Mouse (Mus musculus) C2C12 (cell line): Measurements from ENCODE around the gene Nupr1. TPM values are rescaled to one million over a fixed set of nuclear protein-coding genes. Genes with fewer than 3 reads are reported as not detected.

ENCODE experiments used
- H3K27me3 ChIP-seq: one replicate; pipeline ENCODE4 v1.6.1; 2011; ENCODE audit not compliant: control insufficient read depth, insufficient read depth, insufficient read length
- H3K36me3 ChIP-seq: one replicate; pipeline ENCODE4 v1.6.1; 2011; ENCODE audit not compliant: control insufficient read depth, insufficient read depth
- H3K4me3 ChIP-seq: one replicate; pipeline ENCODE4 v1.5.1; 2011; ENCODE audit warnings: mild to moderate bottlenecking, control low read depth; ENCODE audit not compliant: poor library complexity, insufficient read depth, severe bottlenecking
- H3K79me2 ChIP-seq: one replicate; pipeline ENCODE4 v1.6.1; 2011; ENCODE audit not compliant: control insufficient read depth, insufficient read depth
- H3K79me3 ChIP-seq: one replicate; pipeline ENCODE4 v1.6.1; 2011; ENCODE audit warnings: low read depth, control low read depth
- H3ac ChIP-seq: one replicate; pipeline ENCODE3; 2011; ENCODE audit warnings: low read depth; ENCODE audit not compliant: control insufficient read depth, insufficient read length
- CEBPB ChIP-seq: IDR thresholded peaks from one replicate; pipeline ENCODE4 v1.6.1; 2011; ENCODE audit warnings: low read depth, mild to moderate bottlenecking, control low read depth, moderate library complexity
- CTCF ChIP-seq: IDR thresholded peaks from one replicate; pipeline ENCODE4 v1.5.1; 2011; ENCODE audit not compliant: control insufficient read depth, insufficient read depth, insufficient read length
- FOSL1 ChIP-seq: IDR thresholded peaks from one replicate; pipeline ENCODE4 v1.8.0; 2011; ENCODE audit warnings: mild to moderate bottlenecking, low read length; ENCODE audit not compliant: poor library complexity, insufficient read depth, severe bottlenecking
- MAX ChIP-seq: IDR thresholded peaks from one replicate; pipeline ENCODE4 v1.6.1; 2011; ENCODE audit warnings: mild to moderate bottlenecking, control low read depth
- MYOD1 ChIP-seq: IDR thresholded peaks from one replicate; pipeline ENCODE4 v1.6.1; 2011; ENCODE audit warnings: low read depth; ENCODE audit not compliant: control insufficient read depth, insufficient read length
- MYOG ChIP-seq: IDR thresholded peaks from one replicate; pipeline ENCODE4 v1.6.1; 2011; ENCODE audit not compliant: control insufficient read depth, insufficient read length; ENCODE audit errors: extremely low read depth
- USF1 ChIP-seq: IDR thresholded peaks from one replicate; pipeline ENCODE4 v1.6.1; 2011; ENCODE audit warnings: low read depth, mild to moderate bottlenecking, control low read depth, moderate library complexity
- polyA plus RNA-seq: library from polyadenylated mRNA; unstranded; fragments of >200 nt; fragmentation: generic; extraction: Trizol; gene quantifications from one replicate; pipeline ENCODE4 v1.2.1, GENCODE M21; 2012; ENCODE audit warnings: missing spikeins

Nupr1 gene
- polyA plus RNA-seq, 1 experiment = 49.9 TPM

- no peaks in the 10 kb centered on the region for H3K27me3 ChIP-seq
- H3K79me3 ChIP-seq = no peaks in the 10 kb centered on the region
- H3K4me3 ChIP-seq = no peak overlapping the region
- no peaks in the 10 kb centered on the region for H3K79me2 ChIP-seq
- peaks cover 13% of the 10 kb centered on the region for H3K36me3 ChIP-seq
- no peak overlapping the region for H3ac ChIP-seq
- TF ChIP-seq FOSL1 (no peak), MAX (no peak), USF1 (no peak), MYOD1 (no peak), MYOG (no peak), CTCF (no peak), CEBPB (no peak)
These were observed 33.0 kb upstream of the Nupr1 start for GRCm38 (mm10) chr7:126663646-126664045.

GRCm38 (mm10) chr7:126659771-126660170 is 29.1 kb upstream of the Nupr1 start:
- TF ChIP-seq MAX (no peak), MYOD1 (no peak), MYOG (no peak), FOSL1 (no peak)
- H3K79me2 ChIP-seq = no peaks in the 10 kb centered on the region
- peaks cover 11% of the 10 kb centered on the region for H3K36me3 ChIP-seq
- no peaks in the 10 kb centered on the region for H3K79me3 ChIP-seq
- H3K4me3 ChIP-seq = no peak overlapping the region
- H3K27me3 ChIP-seq = no peaks in the 10 kb centered on the region
- no peak overlapping the region for H3ac ChIP-seq

GRCm38 (mm10) chr7:126657522-126657921 is 26.9 kb upstream of the Nupr1 start:
- H3K27me3 ChIP-seq = no peaks in the 10 kb centered on the region
- peaks cover 2% of the 10 kb centered on the region for H3K79me2 ChIP-seq
- H3K36me3 ChIP-seq = peaks cover 5% of the 10 kb centered on the region
- no peak overlapping the region for H3ac ChIP-seq
- TF ChIP-seq FOSL1 = no peak
- no peak for TF ChIP-seq CEBPB
- no peak for TF ChIP-seq USF1
- no peak for TF ChIP-seq MAX
- TF ChIP-seq MYOG = no peak
- no peak for TF ChIP-seq MYOD1
- TF ChIP-seq CTCF = no peak
- peaks cover 5% of the 10 kb centered on the region for H3K79me3 ChIP-seq
- no peak overlapping the region for H3K4me3 ChIP-seq

GRCm38 (mm10) chr7:126655695-126656094 is 25.0 kb upstream of the Nupr1 start:
- no peak overlapping the region for H3K4me3 ChIP-seq
- no peak overlapping the region for H3ac ChIP-seq
- TF ChIP-seq FOSL1 (no peak), CTCF (no peak), MYOD1 (no peak), MAX (no peak), CEBPB (no peak), MYOG (no peak), USF1 (no peak)
- H3K79me2 ChIP-seq = peaks cover 19% of the 10 kb centered on the region
- H3K36me3 ChIP-seq = peaks cover 5% of the 10 kb centered on the region
- H3K79me3 ChIP-seq = peaks cover 15% of the 10 kb centered on the region
- H3K27me3 ChIP-seq = no peaks in the 10 kb centered on the region

GRCm38 (mm10) chr7:126653991-126654390 is 23.3 kb upstream of the Nupr1 start:
- H3K27me3 ChIP-seq = no peaks in the 10 kb centered on the region
- H3K79me3 ChIP-seq = peaks cover 22% of the 10 kb centered on the region
- no peak overlapping the region for H3ac ChIP-seq
- no peak overlapping the region for H3K4me3 ChIP-seq
- peaks cover 27% of the 10 kb centered on the region for H3K79me2 ChIP-seq
- TF ChIP-seq CEBPB = no peak
- TF ChIP-seq MYOG = no peak
- no peak for TF ChIP-seq MYOD1
- TF ChIP-seq MAX = no peak
- no peak for TF ChIP-seq USF1
- no peak for TF ChIP-seq FOSL1
- TF ChIP-seq CTCF = no peak
- H3K36me3 ChIP-seq = peaks cover 5% of the 10 kb centered on the region

DNA sequence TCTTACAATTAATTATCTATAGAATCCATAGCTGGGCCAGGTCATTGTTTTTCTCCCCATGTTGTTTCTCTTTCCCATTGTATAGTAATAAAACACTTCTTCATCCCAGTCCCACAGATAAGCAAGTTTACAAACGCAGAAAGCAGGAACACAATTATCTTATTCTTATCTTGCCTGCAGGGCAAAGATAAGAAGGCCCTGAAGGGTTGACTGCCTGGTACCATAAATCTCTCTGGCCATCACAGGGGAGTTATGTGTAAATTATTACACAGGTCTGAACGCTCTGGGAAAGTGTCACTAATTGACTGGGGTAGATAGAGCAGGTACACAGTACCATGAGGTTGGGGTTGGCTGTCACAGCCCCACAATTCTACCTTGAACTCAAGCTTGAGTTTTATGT is 20.2 kb upstream of the Nupr1 start:
- H3K27me3 ChIP-seq = no peaks in the 10 kb centered on the region
- H3K79me2 ChIP-seq = peaks cover 27% of the 10 kb centered on the region
- TF ChIP-seq MAX (no peak), USF1 (no peak), CTCF (no peak), MYOG (no peak), FOSL1 (no peak), MYOD1 (no peak), CEBPB (no peak)
- no peak overlapping the region for H3ac ChIP-seq
- H3K4me3 ChIP-seq = no peak overlapping the region
- no peaks in the 10 kb centered on the region for H3K36me3 ChIP-seq
- peaks cover 22% of the 10 kb centered on the region for H3K79me3 ChIP-seq
